Mouse (Mus musculus) MEL (cell line): ENCODE measurements at regions not wholly inside any gene's neighbourhood (a gene's known extent, or its start where the extent isn't known, plus 50 kb on each side); places are given as distances from the start of the nearest gene placed in this dataset.

Source experiments
- DNase-seq: peaks from one replicate; pipeline ENCODE4 v3.0.0; 2011; ENCODE audit warnings: low read depth, low spot score
- H3K27ac ChIP-seq: 2 replicates; pipeline ENCODE4 v1.5.1; 2012; ENCODE audit warnings: low read depth, mild to moderate bottlenecking, control low read depth, low read length, moderate library complexity; ENCODE audit not compliant: control insufficient read depth
- H3K27me3 ChIP-seq, 2 experiments: fragments of 150-350 bp in 1 of 2; sonication (generic) in 1 of 2; 2 replicates each; pipeline ENCODE4 v1.6.1; 2012; ENCODE audit warnings: low read length in 2 of 2, mild to moderate bottlenecking in 2 of 2, improper control_type of control experiment in 1 of 2, moderate library complexity in 1 of 2; ENCODE audit not compliant: insufficient read depth in 2 of 2, control insufficient read depth in 1 of 2
- H3K36me3 ChIP-seq, 2 experiments: 2 replicates each; pipeline ENCODE4 v1.6.1; 2012 to 2014; ENCODE audit warnings: low read length in 2 of 2, improper control_type of control experiment in 1 of 2, inconsistent platforms in 1 of 2, mild to moderate bottlenecking in 1 of 2; ENCODE audit not compliant: insufficient read depth in 2 of 2, control insufficient read depth in 1 of 2
- H3K4me1 ChIP-seq, 2 experiments: fragments of 150-350 bp in 1 of 2; sonication (generic) in 1 of 2; 2 replicates each; pipeline ENCODE4 v1.6.1; 2012; ENCODE audit warnings: low read length in 2 of 2, improper control_type of control experiment in 1 of 2, mild to moderate bottlenecking in 1 of 2; ENCODE audit not compliant: insufficient read depth in 2 of 2, control insufficient read depth in 1 of 2
- H3K4me3 ChIP-seq, 2 experiments: fragments of 150-350 bp in 1 of 2; sonication (generic) in 1 of 2; 2 replicates each; pipeline ENCODE4 v1.5.1; 2012; ENCODE audit warnings: low read depth in 2 of 2, low read length in 2 of 2, mild to moderate bottlenecking in 2 of 2, moderate library complexity in 2 of 2, control low read depth in 1 of 2, improper control_type of control experiment in 1 of 2; ENCODE audit not compliant: control insufficient read depth in 1 of 2, insufficient read depth in 1 of 2
- H3K79me2 ChIP-seq: 2 replicates; pipeline ENCODE4 v1.6.1; 2012; ENCODE audit warnings: mild to moderate bottlenecking, low read length, moderate library complexity; ENCODE audit not compliant: control insufficient read depth, poor library complexity, insufficient read depth
- H3K9ac ChIP-seq: 2 replicates; pipeline ENCODE4 v1.6.1; 2012; ENCODE audit warnings: low read depth, mild to moderate bottlenecking, control low read depth, low read length, moderate library complexity; ENCODE audit not compliant: control insufficient read depth, poor library complexity, severe bottlenecking
- H3K9me3 ChIP-seq: fragments of 150-350 bp; sonication (generic); replicated peaks from 2 replicates; pipeline ENCODE4 v1.6.1; 2012; ENCODE audit warnings: mild to moderate bottlenecking, low read length, improper control_type of control experiment, moderate library complexity; ENCODE audit not compliant: insufficient read depth
- CHD1 ChIP-seq: IDR thresholded peaks from 2 replicates; pipeline ENCODE4 v1.6.1; 2012; ENCODE audit warnings: low read depth, mild to moderate bottlenecking, inconsistent platforms, low read length, improper control_type of control experiment
- CTCF ChIP-seq, 3 experiments: IDR thresholded peaks in 2 of 3; conservative IDR thresholded peaks in 1 of 3; 2 replicates each; pipeline ENCODE4 v1.5.1; 2011 to 2012; ENCODE audit warnings: low read length in 3 of 3, low read depth in 2 of 3, mild to moderate bottlenecking in 2 of 3, improper control_type of control experiment in 1 of 3, inconsistent platforms in 1 of 3, mixed read lengths in 1 of 3, moderate library complexity in 1 of 3; ENCODE audit not compliant: control insufficient read depth in 1 of 3, insufficient read depth in 1 of 3, poor library complexity in 1 of 3, severe bottlenecking in 1 of 3
- ELF1 ChIP-seq: IDR thresholded peaks from 2 replicates; pipeline ENCODE4 v1.6.1; 2014; ENCODE audit warnings: low read depth, mild to moderate bottlenecking, inconsistent platforms, low read length, improper control_type of control experiment, moderate library complexity
- GATA1 ChIP-seq: IDR thresholded peaks from 2 replicates; pipeline ENCODE4 v1.6.1; 2011; ENCODE audit warnings: low read depth, low read length, improper control_type of control experiment
- HCFC1 ChIP-seq: IDR thresholded peaks from 2 replicates; pipeline ENCODE4 v1.6.1; 2012; ENCODE audit warnings: low read depth, mild to moderate bottlenecking, inconsistent platforms, low read length, improper control_type of control experiment, moderate library complexity
- JUND ChIP-seq: IDR thresholded peaks from 2 replicates; pipeline ENCODE4 v1.6.1; 2011; ENCODE audit warnings: low read depth, mild to moderate bottlenecking, improper control_type of control experiment, low read length
- MAFK ChIP-seq: IDR thresholded peaks from 2 replicates; pipeline ENCODE4 v1.6.1; 2011; ENCODE audit warnings: low read depth, mild to moderate bottlenecking, low read length, improper control_type of control experiment, borderline replicate concordance
- MEF2A ChIP-seq: IDR thresholded peaks from 2 replicates; pipeline ENCODE4 v1.6.1; 2014; ENCODE audit warnings: low read depth, mild to moderate bottlenecking, inconsistent platforms, low read length, improper control_type of control experiment; ENCODE audit not compliant: poor library complexity, insufficient replicate concordance, severe bottlenecking; ENCODE audit errors: extremely low read depth
- MXI1 ChIP-seq: IDR thresholded peaks from 2 replicates; pipeline ENCODE4 v1.6.1; 2011; ENCODE audit warnings: mild to moderate bottlenecking, low read depth, low read length, improper control_type of control experiment
- MYC ChIP-seq: IDR thresholded peaks from 2 replicates; pipeline ENCODE4 v1.6.1; 2011; ENCODE audit warnings: low read depth, mild to moderate bottlenecking, low read length, improper control_type of control experiment, moderate library complexity
- NELFE ChIP-seq: IDR thresholded peaks from 2 replicates; pipeline ENCODE4 v1.6.1; 2011; ENCODE audit warnings: low read depth, low read length, improper control_type of control experiment
- NRF1 ChIP-seq: IDR thresholded peaks from 2 replicates; pipeline ENCODE4 v1.6.1; 2014; ENCODE audit warnings: low read depth, mild to moderate bottlenecking, inconsistent platforms, low read length, improper control_type of control experiment, moderate library complexity; ENCODE audit not compliant: poor library complexity, insufficient read depth, severe bottlenecking
- POLR2A ChIP-seq, 2 experiments: IDR thresholded peaks; 2 replicates each; pipeline ENCODE4 v1.6.1; 2011 to 2012; ENCODE audit warnings: low read length in 2 of 2, mild to moderate bottlenecking in 2 of 2, control low read depth in 1 of 2, improper control_type of control experiment in 1 of 2, low read depth in 1 of 2, moderate library complexity in 1 of 2; ENCODE audit not compliant: control insufficient read depth in 1 of 2, insufficient read depth in 1 of 2, poor library complexity in 1 of 2
- POLR2AphosphoS2 ChIP-seq: IDR thresholded peaks from 2 replicates; pipeline ENCODE4 v1.6.1; 2011; ENCODE audit warnings: low read length, improper control_type of control experiment
- TCF12 ChIP-seq: IDR thresholded peaks from 2 replicates; pipeline ENCODE4 v1.6.1; 2014; ENCODE audit warnings: low read depth, mild to moderate bottlenecking, inconsistent platforms, low read length, improper control_type of control experiment, moderate library complexity

DNA sequence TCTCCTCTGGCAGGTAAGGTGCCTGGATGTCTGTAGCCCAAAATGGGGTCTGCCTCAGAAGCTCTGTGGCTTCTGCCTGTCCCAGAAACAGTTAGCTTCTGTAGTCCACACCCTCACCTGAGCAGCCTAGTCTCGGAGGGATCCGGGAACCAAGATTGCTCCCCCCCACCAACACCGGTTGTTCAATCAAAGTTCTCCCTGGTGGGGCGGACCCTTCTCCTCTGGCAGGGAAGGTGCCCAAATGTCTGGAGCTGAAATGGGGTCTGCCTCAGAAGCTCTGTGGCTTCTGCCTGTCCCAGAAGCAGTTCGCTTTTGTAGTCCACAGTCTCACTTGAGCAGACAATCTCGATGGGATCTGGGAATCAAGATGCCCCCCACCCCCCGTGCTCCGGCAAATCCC, 273.0 kb downstream of the Gm28710 start:
- TF ChIP-seq ELF1 (no peak), GATA1 (no peak), POLR2AphosphoS2 (no peak), MAFK (no peak), NELFE (no peak), NRF1 (no peak), MEF2A (no peak), CTCF (IDR thresholded peaks at IDR 0.05 in 2 of 3, conservative IDR thresholded peaks at IDR 0.05 in 1 of 3; ENCODE audit: control insufficient read depth in 1 of 3, insufficient read depth in 1 of 3, low read depth in 2 of 3, low read length in 3 of 3, poor library complexity in 1 of 3, severe bottlenecking in 1 of 3) (no peak), TCF12 (no peak), CHD1 (no peak)
- Histone ChIP-seq H3K4me3 (no peak overlapping the region), H3K27ac (no peak overlapping the region), H3K27me3 (no peaks in the 10 kb centered on the region), H3K9ac (no peak overlapping the region), H3K9me3 (no peaks in the 10 kb centered on the region), H3K36me3 (no peaks in the 10 kb centered on the region), H3K79me2 (no peaks in the 10 kb centered on the region), H3K4me1 (no peaks in the 10 kb centered on the region)
- DNase-seq = no peak

- no peak for TF ChIP-seq MYC
- TF ChIP-seq HCFC1 = no peak
- TF ChIP-seq POLR2AphosphoS2 = no peak
- no peak for TF ChIP-seq CTCF (IDR thresholded peaks at IDR 0.05 in 2 of 3, conservative IDR thresholded peaks at IDR 0.05 in 1 of 3; ENCODE audit: control insufficient read depth in 1 of 3, insufficient read depth in 1 of 3, low read depth in 2 of 3, low read length in 3 of 3, poor library complexity in 1 of 3, severe bottlenecking in 1 of 3)
- no peak for TF ChIP-seq GATA1
- no peak for TF ChIP-seq POLR2A (IDR thresholded peaks at IDR 0.05; ENCODE audit: control insufficient read depth in 1 of 2, insufficient read depth in 1 of 2, low read depth in 1 of 2, low read length in 2 of 2, poor library complexity in 1 of 2)
- TF ChIP-seq JUND = no peak
- TF ChIP-seq CHD1 = no peak
- no peak for TF ChIP-seq ELF1
- no peak for TF ChIP-seq MXI1
- H3K4me1 ChIP-seq = no peaks in the 10 kb centered on the region
- no peaks in the 10 kb centered on the region for H3K27me3 ChIP-seq
- H3K9ac ChIP-seq = no peak overlapping the region
- no peak for DNase-seq
- H3K79me2 ChIP-seq = no peaks in the 10 kb centered on the region
- H3K27ac ChIP-seq = no peak overlapping the region
- no peak overlapping the region for H3K4me3 ChIP-seq
- H3K9me3 ChIP-seq = no peaks in the 10 kb centered on the region
- no peaks in the 10 kb centered on the region for H3K36me3 ChIP-seq
These were observed 288.8 kb downstream of the Gm28710 start for GRCm38 (mm10) chr5:17080405-17080804.
